Mouse (Mus musculus): ENCODE data around the gene Fancd2.

GRCm38 (mm10) chr6:113624989-113625770 is 93.7 kb downstream of the Fancd2 start:
- TF ChIP-seq GATA1 (IDR thresholded peaks at IDR 0.05; ENCODE audit: low read length) = no peak
- no peak for TF ChIP-seq TAL1 (IDR thresholded peaks at IDR 0.05; ENCODE audit: low read length)
